Mouse (Mus musculus) heart, postnatal 4 days (tissue): ENCODE measurements at regions not wholly inside any gene's neighbourhood (a gene's known extent, or its start where the extent isn't known, plus 50 kb on each side); places are given as distances from the start of the nearest gene placed in this dataset.

ENCODE experiments used
- DNase-seq: peaks from one replicate; pipeline ENCODE4 v3.0.0; 2021

GRCm38 (mm10) chr2:116942321-116942791, 63.9 kb downstream of the Tmco5 start:
- DNase-seq: peak; percentile 19

- no peak for DNase-seq
Measured at GRCm38 (mm10) chr2:116948538-116948937, 70.0 kb downstream of the Tmco5 start.

DNA sequence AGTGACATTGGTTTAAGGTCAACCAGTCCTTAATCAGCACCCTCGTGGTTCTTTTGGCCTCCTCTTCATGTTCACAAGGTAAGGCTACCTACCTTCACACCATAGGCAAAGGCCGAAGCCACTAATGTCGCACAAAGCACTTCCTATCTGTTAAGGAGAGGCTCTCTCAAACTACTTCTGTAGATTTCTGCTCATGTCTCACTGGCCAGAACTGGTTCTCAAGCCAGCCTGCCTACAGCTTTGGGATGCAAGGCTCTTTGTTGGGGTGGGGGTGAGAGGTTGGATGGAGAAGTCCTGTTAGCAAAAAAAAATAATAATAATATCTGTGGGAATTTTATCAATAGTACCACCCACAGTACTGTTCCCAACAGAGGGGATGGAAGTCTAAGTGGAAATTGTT, 71.2 kb downstream of the Tmco5 start:
- DNase-seq: no peak

GRCm38 (mm10) chr2:116950154-116950553, 71.7 kb downstream of the Tmco5 start:
- DNase-seq: no peak

DNA sequence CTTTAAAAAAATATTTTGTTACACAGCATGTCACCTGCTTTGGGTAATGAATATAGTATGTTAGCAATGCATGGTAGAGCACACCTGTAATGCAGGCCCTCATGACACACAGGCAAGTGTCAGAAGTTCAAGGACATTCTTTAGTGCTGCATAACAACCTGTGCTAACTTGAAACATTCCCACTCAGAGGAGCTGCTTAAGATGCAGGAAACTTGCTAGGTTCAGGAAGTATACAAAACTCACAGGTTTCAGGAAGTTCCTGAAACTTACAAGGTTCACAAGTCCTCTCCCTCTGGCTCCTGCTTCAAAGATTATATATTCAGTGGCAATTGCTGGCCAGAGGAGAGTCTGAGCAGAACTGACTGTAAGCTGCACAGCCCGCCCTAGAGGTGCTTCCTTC, 73.0 kb downstream of the Tmco5 start:
- DNase-seq: no peak

DNA sequence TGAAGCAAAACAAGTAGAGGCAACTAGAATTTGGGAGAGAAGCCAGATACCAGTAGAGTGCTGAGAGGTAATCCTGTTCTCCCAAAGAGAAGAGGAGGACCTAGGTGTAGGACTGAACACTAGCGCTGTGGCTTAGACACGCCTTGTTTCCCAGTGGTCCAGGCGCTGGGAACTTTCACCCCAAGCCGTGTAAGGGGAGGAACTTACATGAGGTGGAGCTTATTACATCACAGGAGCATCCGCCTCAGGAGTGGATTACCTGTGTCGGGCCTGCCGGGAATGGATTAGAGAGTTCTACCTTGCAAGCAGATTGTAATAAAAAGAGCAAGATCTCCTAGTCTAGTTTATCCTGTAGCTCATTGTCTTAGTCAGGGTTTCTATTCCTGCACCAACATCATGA, 75.8 kb downstream of the Tmco5 start:
- DNase-seq: no peak

DNA sequence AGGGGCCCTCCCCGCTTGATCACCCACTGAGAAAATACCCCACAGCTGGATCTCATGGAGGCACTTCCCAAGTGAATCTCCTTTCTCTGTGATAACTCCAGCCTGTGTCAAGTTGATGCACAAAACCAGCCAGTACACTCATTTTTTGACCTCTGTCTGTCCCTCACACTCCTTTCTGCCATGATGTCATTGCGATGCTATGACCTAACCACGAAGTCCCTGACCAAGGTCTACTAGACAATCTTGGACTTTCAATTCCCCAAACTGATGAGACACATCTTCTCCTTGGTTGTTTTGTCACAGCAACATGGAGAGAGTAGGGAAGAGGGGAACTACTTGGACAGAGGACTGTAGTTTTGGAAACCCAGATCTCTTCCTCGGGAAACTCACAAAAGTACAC, 76.4 kb downstream of the Tmco5 start:
- DNase-seq: no peak

DNA sequence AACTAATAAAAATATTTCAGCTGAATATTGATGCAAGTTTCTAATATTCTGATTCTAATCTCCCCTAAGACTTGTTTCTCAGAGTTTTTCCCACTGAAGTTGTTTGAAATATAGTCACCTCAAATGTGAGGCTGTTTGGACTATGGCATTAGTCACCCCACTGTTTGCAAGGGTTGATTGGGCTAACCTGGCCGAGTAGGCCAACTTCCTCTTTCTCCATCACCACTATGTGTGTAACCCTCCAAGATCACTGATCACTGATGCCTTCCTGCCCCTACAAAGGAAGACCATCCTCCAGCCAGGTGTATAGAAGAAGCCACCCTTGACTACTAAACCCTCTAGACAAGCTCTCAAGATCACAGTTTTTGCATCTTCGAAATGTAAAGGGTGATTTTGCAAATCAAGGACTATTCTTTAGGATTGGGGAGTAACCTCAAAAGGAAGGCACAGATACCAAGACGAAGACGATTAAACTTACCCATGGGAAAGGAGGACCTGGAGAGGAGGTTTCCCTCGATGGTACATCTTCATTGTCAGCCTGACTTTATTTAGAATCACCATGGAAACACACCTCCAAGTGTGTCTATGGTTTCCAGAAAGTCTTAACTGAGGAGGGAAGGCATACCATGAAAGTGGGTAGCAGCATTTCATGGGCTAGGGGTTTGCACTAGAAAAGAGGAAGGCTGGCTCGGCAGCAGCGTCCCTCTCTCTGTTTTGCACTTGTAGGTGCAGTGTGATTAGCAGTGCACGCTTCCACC, 84.8 kb downstream of the Tmco5 start:
- DNase-seq: no peak

DNA sequence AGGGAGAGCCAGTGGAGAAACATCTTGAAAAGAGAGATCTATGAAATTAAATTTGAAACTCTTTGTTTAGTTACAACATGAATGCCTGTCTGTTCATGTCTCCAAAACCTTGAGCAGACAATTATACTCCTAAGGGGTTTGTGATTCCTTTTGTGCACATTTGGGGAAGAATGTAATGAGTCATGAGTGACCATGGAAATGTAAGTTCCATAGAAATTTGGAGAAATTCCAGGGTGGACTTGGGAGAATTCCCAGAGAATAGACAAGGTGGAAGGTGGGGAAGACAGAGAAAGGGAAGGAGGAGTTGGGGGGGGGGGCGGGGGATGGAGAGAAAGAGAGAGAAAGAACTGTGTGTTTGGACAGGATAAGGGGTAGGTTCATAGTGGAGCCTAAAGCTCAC, 87.8 kb downstream of the Tmco5 start:
- no peak for DNase-seq

- DNase-seq: peak; percentile 29
Measured at GRCm38 (mm10) chr2:116971666-116972613, 93.4 kb downstream of the Tmco5 start.

DNA sequence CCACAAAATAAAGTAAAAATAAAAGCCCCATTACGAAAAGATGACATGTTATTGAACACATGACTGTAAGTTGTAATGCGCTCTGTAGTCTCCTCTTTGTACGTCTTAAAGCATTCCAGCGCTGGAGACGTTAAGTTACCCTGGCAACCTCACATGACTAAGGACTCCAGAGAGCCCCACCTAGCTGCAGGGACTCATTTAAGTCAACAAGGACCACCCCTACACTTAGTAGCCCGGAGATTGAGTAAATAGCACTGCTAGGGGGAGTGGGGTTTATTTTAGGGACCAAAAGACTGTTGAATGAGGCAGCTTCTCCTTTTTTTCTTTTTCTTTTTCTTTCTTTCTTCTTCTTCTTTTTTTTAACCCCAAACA, 94.1 kb downstream of the Tmco5 start:
- DNase-seq: peak; percentile 17

DNA sequence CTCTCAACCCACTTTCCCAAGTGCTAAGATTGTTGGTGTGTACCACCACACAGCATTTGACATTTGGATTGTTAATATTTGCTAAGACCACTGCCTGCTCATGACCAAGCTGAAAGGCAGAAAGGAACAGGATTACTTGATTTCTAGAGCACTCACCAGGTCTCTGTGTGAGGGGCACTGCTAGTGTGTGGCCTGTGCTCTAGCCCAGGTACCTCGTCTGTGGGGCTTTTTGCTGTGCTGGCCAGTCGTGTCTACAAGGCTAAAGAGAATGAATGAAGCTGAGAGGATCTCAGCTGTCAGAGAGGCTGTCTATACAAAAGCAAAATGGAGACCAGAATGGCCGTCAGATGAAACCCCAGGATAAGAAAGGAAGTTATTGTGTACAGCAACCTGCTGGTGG, 95.0 kb downstream of the Tmco5 start:
- DNase-seq: no peak

- no peak for DNase-seq
Measured at GRCm38 (mm10) chr2:116974152-116974551, 95.7 kb downstream of the Tmco5 start.

- DNase-seq: no peak
Measured at GRCm38 (mm10) chr2:116974569-116975060, 96.1 kb downstream of the Tmco5 start.

GRCm38 (mm10) chr2:116975091-116975600, 96.7 kb downstream of the Tmco5 start:
- DNase-seq: peak; percentile 53

DNA sequence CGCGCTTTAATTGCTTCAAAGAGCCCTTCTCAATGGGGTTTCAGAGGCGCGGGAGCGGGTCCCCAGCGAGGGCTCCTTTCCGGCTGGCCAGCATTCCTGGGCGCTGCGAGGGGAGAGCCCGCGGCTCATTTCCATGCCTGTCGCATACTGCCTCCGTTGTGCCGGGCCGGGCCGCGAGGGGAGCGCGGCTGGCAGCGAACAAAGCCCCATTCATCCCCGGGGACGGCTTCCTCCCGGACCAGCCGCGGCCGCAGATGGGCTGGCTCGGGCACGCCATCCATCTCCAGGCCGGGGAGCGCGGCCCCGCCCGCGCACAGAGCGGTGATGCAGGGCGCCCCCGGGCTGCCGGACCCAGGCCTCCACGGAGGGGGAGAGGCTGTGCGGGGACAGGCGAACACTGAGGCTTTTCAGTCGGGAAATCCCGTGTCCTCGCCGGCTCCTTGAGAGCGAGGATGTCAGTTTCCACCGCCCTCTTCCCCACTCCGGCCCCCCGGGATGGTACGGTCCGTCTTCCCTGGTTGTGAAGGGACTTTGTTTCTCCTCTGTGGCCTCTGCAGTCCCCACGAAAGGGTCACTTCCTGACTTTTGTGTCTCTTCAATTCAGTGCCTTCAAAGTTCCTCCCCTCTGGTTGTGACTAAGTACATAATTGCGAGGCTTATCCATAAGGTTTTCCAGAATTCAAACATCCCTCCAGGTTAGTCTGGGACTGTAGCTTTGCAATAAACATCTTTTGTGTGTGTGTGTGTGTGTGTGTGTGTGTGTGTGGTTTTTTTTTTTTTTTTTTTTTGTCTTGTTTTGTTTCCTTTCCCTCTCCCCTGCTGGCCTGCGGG, 97.3 kb downstream of the Tmco5 start:
- DNase-seq: peak; percentile 80

GRCm38 (mm10) chr2:116976432-116976750, 97.9 kb downstream of the Tmco5 start:
- DNase-seq: peak; percentile 26

GRCm38 (mm10) chr2:116976951-116977503, 98.5 kb downstream of the Tmco5 start:
- peak; percentile 11 for DNase-seq

GRCm38 (mm10) chr2:116977771-116978600, 99.5 kb downstream of the Tmco5 start:
- no peak for DNase-seq

DNA sequence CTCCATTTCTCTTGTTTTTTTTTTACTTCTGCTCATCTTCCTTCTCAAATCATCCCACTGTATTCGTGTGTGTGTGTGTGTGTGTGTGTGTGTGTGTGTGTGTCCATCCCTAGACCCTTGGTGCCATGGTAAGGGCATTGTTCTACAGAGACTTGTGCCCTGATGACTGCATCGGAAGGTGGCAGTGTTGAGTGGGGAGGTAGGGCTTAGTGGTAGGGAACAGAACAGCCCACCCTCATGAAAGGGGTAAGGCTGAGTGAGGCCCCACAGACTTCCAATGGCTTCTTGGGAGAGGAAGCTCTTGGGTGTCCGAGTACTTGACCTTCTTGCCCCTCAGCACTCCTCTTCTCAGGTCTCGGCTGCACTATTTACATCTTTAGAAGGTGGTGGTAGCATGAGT, 100.3 kb downstream of the Tmco5 start:
- DNase-seq: no peak
